Mouse (Mus musculus) stomach, embryonic 15.5 days (tissue): ENCODE data around the gene Pou3f4. TPM values are rescaled to one million over a fixed set of nuclear protein-coding genes. Genes with fewer than 3 reads are reported as not detected.

ENCODE experiments used
- ATAC-seq: fragments of 200-750 bp; cut with Nextera tagmentation; 2 replicates; pipeline ENCODE4 v1.8.0; 2017; ENCODE audit warnings: low read depth, moderate number of reproducible peaks, moderate TSS enrichment; ENCODE audit not compliant: insufficient read depth, low FRiP score
- H3K27ac ChIP-seq: fragments of 300-500 bp; sonication (generic); 2 replicates; pipeline ENCODE4 v1.5.1; 2015; ENCODE audit warnings: mild to moderate bottlenecking, inconsistent platforms
- H3K27me3 ChIP-seq: fragments of 300-500 bp; sonication (generic); replicated peaks from 2 replicates; pipeline ENCODE4 v1.6.1; 2015; ENCODE audit warnings: inconsistent platforms
- H3K36me3 ChIP-seq: fragments of 300-500 bp; sonication (generic); 2 replicates; pipeline ENCODE4 v1.6.1; 2015; ENCODE audit warnings: inconsistent platforms
- H3K4me1 ChIP-seq: fragments of 300-500 bp; sonication (generic); 2 replicates; pipeline ENCODE4 v1.6.1; 2015; ENCODE audit warnings: inconsistent platforms
- H3K4me2 ChIP-seq: fragments of 300-500 bp; sonication (generic); 2 replicates; pipeline ENCODE4 v1.6.1; 2015; ENCODE audit warnings: mild to moderate bottlenecking, inconsistent platforms
- H3K4me3 ChIP-seq: fragments of 300-500 bp; sonication (generic); replicated peaks from 2 replicates; pipeline ENCODE4 v1.5.1; 2015; ENCODE audit warnings: inconsistent platforms
- H3K9ac ChIP-seq: fragments of 300-500 bp; sonication (generic); 2 replicates; pipeline ENCODE4 v1.6.1; 2015; ENCODE audit warnings: inconsistent platforms
- H3K9me3 ChIP-seq: fragments of 300-500 bp; sonication (generic); 2 replicates; pipeline ENCODE4 v1.6.1; 2016; ENCODE audit warnings: inconsistent platforms
- WGBS: fragments of 180-500 bp; shearing (Covaris S2); methylation state at CpG from one replicate; pipeline ENCODE4 v1.1.7; 2015; 5-methylcytosine and 5-hydroxymethylcytosine counted together
- polyA plus RNA-seq: library from polyadenylated mRNA; unstranded; fragments of >200 nt; fragmentation: Nextera tagmentation; extraction: Ambion mirVana; gene quantifications from 2 replicates; pipeline ENCODE4 v1.2.1, GENCODE M21; 2015

The Pou3f4 gene
- polyA plus RNA-seq, 1 experiment from 2014 or later, result 0.54 TPM

- Histone ChIP-seq H3K9me3 (no peaks in the 10 kb centered on the region), H3K27ac (no peak overlapping the region), H3K4me1 (no peaks in the 10 kb centered on the region), H3K36me3 (no peaks in the 10 kb centered on the region), H3K4me2 (peak overlapping the region; percentile 30; the same call in 1 of the 2 replicates), H3K9ac (no peak overlapping the region), H3K4me3 (no peak overlapping the region), H3K27me3 (peaks cover 10% of the 10 kb centered on the region; the same call in 1 of the 2 replicates)
- WGBS, result 23% methylated on average over 10 of the region's 10 CpGs
- ATAC-seq, result no peak
Measured at GRCm38 (mm10) chrX:110817211-110817610, 3.1 kb downstream of the Pou3f4 start.

- H3K9ac ChIP-seq, result no peak overlapping the region
- no peaks in the 10 kb centered on the region for H3K4me1 ChIP-seq
- H3K4me2 ChIP-seq, result no peak overlapping the region
- H3K36me3 ChIP-seq, result no peaks in the 10 kb centered on the region
- H3K9me3 ChIP-seq, result no peaks in the 10 kb centered on the region
- no peak overlapping the region for H3K27ac ChIP-seq
- H3K27me3 ChIP-seq, result no peaks in the 10 kb centered on the region
- H3K4me3 ChIP-seq, result no peak overlapping the region
- 71% methylated on average over 2 of the region's 2 CpGs for WGBS
- ATAC-seq, result no peak
Measured at GRCm38 (mm10) chrX:110837450-110837849, 23.4 kb downstream of the Pou3f4 start.

GRCm38 (mm10) chrX:110851300-110851699 lies 37.2 kb downstream of the Pou3f4 start:
- 42% methylated on average over 2 of the region's 2 CpGs for WGBS
- H3K27ac ChIP-seq, result no peak overlapping the region
- no peak for ATAC-seq

More at GRCm38 (mm10) chrX:110851300-110851699, 37.2 kb downstream of the Pou3f4 start:
- H3K4me1 ChIP-seq, result no peaks in the 10 kb centered on the region
- no peaks in the 10 kb centered on the region for H3K27me3 ChIP-seq
- H3K9me3 ChIP-seq, result no peaks in the 10 kb centered on the region
- H3K4me3 ChIP-seq, result no peak overlapping the region
- H3K36me3 ChIP-seq, result no peaks in the 10 kb centered on the region
- no peak overlapping the region for H3K9ac ChIP-seq
- H3K4me2 ChIP-seq, result no peak overlapping the region
